Mouse (Mus musculus): ENCODE results near the gene Cnn1. TPM values are rescaled to one million over a fixed set of nuclear protein-coding genes. Genes with fewer than 3 reads are reported as not detected.
A peak's percentile ranks its signal among the peaks of the same experiment; 100 is the strongest.

Gene Cnn1
- total and polyA plus RNA-seq, 3 experiments = 8.4 to 26.5 (median 8.6) TPM

DNA sequence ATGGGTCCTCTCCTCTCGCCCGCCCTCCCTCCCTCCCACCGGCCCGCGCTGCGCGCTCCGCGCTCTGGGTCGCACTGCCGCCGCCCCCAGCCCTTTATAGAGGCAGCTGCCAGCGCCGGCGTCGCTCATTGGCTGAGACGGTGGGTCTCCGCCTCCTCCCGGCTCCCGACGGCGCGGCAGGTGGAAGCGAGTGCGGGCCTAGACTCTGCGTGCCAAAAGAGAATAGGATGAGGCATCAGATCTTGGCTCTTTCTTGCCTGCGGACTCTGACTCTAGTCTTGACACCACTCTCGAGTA lies 47.1 kb upstream of the Cnn1 start, which contains the start of gene Elavl3:
TSS of gene Elavl3 (minus strand) at position 66 of the 297 bp plus-strand sequence.
- Histone ChIP-seq H3K79me2 (replicated peaks; ENCODE audit: control insufficient read depth, insufficient read depth, low read length) (no peaks in the 10 kb centered on the region), H3K36me3 (ENCODE audit: control insufficient read depth, insufficient read depth, low read length) (no peaks in the 10 kb centered on the region), H3K27me3 (ENCODE audit: control insufficient read depth, insufficient read depth, low read length) (peaks cover 14% of the 10 kb centered on the region), H3K9ac (ENCODE audit: low read depth, low read length) (no peak within 1 kb of the TSS), H3K27ac (no peak within 1 kb of the TSS), H3K4me3 (peak within 1 kb of the TSS; percentile 35; the same call in 1 of the 2 replicates), H3K4me1 (ENCODE audit: control insufficient read depth, insufficient read depth, low read length) (no peaks in the 10 kb centered on the region)
- WGBS = 3% methylated on average over 26 of the region's 28 CpGs
- intact Hi-C loops (cut with DNase I) = no loop called here
- DNase-seq = no peak
- TF ChIP-seq EP300 (IDR thresholded peaks at IDR 0.05; ENCODE audit: insufficient read depth, low read depth, low read length) = no peak
- no peak for TF ChIP-seq POLR2A (IDR thresholded peaks at IDR 0.05; ENCODE audit: insufficient read depth, low read depth, low read length)
- TF ChIP-seq CTCF (IDR thresholded peaks at IDR 0.05) = no peak

- DNase-seq = no peak
- intact Hi-C loops (cut with DNase I) = no loop called here
- Histone ChIP-seq H3K79me2 (replicated peaks; ENCODE audit: control insufficient read depth, insufficient read depth, low read length) (no peaks in the 10 kb centered on the region), H3K36me3 (ENCODE audit: control insufficient read depth, insufficient read depth, low read length) (no peaks in the 10 kb centered on the region), H3K4me1 (ENCODE audit: control insufficient read depth, insufficient read depth, low read length) (no peaks in the 10 kb centered on the region), H3K27ac (no peak overlapping the region), H3K9ac (ENCODE audit: low read depth, low read length) (no peak overlapping the region), H3K4me3 (no peak overlapping the region), H3K27me3 (ENCODE audit: control insufficient read depth, insufficient read depth, low read length) (peaks cover 14% of the 10 kb centered on the region)
- TF ChIP-seq EP300 (IDR thresholded peaks at IDR 0.05; ENCODE audit: insufficient read depth, low read depth, low read length) = no peak
- no peak for TF ChIP-seq POLR2A (IDR thresholded peaks at IDR 0.05; ENCODE audit: insufficient read depth, low read depth, low read length)
- no peak for TF ChIP-seq CTCF (IDR thresholded peaks at IDR 0.05)
- WGBS = 25% methylated on average over 7 of the region's 7 CpGs
These were observed 45.4 kb upstream of the Cnn1 start for GRCm38 (mm10) chr9:22053657-22054056.

DNA sequence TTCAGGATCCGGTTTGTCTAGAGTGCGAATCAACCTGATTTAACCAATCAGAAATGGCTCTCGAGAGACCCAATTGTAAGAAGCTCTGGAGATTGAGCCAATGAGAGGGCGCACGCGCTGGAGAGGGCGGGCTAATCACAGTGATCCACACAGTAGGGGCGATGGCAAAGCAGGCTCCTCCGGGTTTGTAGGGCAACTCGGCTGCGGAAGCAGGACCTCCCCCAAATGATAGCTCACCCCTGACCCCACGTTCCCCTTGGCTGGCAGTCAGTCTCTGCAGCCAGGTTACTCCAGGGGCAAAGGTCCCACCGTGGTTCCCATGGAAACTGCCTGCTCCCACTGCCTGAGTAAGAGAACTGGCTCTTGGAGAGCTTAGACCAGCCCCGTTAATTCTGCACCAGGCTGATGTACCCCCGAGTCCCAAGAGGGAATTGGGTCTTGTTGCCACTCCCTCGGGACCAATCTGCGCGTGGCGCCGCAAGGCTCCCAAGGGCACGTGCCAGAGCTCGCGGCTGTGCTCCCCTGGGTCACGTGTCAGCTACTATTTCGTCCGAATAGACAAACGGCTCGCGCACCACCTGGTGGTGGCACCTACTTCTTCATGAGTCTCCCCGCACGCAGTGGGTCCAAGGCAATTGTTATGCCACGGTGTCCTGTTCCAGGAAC lies 44.5 kb upstream of the Cnn1 start:
- no peak overlapping the region for H3K9ac ChIP-seq (ENCODE audit: low read depth, low read length)
- no peaks in the 10 kb centered on the region for H3K79me2 ChIP-seq (replicated peaks; ENCODE audit: control insufficient read depth, insufficient read depth, low read length)
- peak; percentile 59 to 64 for DNase-seq
- peak; percentile 65 for TF ChIP-seq CTCF (IDR thresholded peaks at IDR 0.05)
- TF ChIP-seq POLR2A (IDR thresholded peaks at IDR 0.05; ENCODE audit: insufficient read depth, low read depth, low read length) = no peak
- WGBS = 3% methylated on average over 32 of the region's 32 CpGs
- no peaks in the 10 kb centered on the region for H3K4me1 ChIP-seq (ENCODE audit: control insufficient read depth, insufficient read depth, low read length)
- no peaks in the 10 kb centered on the region for H3K36me3 ChIP-seq (ENCODE audit: control insufficient read depth, insufficient read depth, low read length)
- intact Hi-C loops (cut with DNase I) = no loop called here
- peaks cover 14% of the 10 kb centered on the region for H3K27me3 ChIP-seq (ENCODE audit: control insufficient read depth, insufficient read depth, low read length)
- no peak overlapping the region for H3K27ac ChIP-seq
- H3K4me3 ChIP-seq = no peak overlapping the region

DNA sequence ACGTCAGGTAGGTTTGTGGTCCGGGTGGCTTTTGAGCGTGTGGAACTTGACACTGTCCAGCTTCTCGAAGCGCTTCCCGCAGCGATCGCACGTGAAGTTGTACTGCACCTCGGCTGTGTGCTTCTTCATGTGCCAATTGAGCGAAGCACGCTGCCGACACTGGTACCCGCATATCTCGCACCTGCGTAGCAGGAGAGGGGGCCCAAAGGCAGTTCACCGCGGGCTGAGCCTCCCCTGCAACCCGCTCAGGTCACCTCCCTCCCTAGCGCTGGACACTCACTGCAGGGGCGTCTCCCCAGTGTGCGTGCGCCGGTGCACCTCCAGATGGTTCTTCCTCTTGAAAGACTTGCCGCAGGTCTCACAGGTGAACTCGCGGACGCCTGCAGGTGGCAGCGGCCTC lies 43.3 kb upstream of the Cnn1 start:
- Histone ChIP-seq H3K36me3 (ENCODE audit: control insufficient read depth, insufficient read depth, low read length) (no peaks in the 10 kb centered on the region), H3K27ac (no peak overlapping the region), H3K4me3 (no peak overlapping the region), H3K27me3 (ENCODE audit: control insufficient read depth, insufficient read depth, low read length) (peaks cover 14% of the 10 kb centered on the region), H3K9ac (ENCODE audit: low read depth, low read length) (no peak overlapping the region), H3K4me1 (ENCODE audit: control insufficient read depth, insufficient read depth, low read length) (no peaks in the 10 kb centered on the region), H3K79me2 (replicated peaks; ENCODE audit: control insufficient read depth, insufficient read depth, low read length) (no peaks in the 10 kb centered on the region)
- intact Hi-C loops (cut with DNase I) = no loop called here
- no peak for TF ChIP-seq EP300 (IDR thresholded peaks at IDR 0.05; ENCODE audit: insufficient read depth, low read depth, low read length)
- TF ChIP-seq POLR2A (IDR thresholded peaks at IDR 0.05; ENCODE audit: insufficient read depth, low read depth, low read length) = no peak
- TF ChIP-seq CTCF (IDR thresholded peaks at IDR 0.05) = no peak
- no peak for DNase-seq
- 41% methylated on average over 29 of the region's 29 CpGs for WGBS

- Histone ChIP-seq H3K4me1 (ENCODE audit: control insufficient read depth, insufficient read depth, low read length) (no peaks in the 10 kb centered on the region), H3K4me3 (no peak overlapping the region), H3K9ac (ENCODE audit: low read depth, low read length) (no peak overlapping the region), H3K79me2 (replicated peaks; ENCODE audit: control insufficient read depth, insufficient read depth, low read length) (no peaks in the 10 kb centered on the region), H3K36me3 (ENCODE audit: control insufficient read depth, insufficient read depth, low read length) (no peaks in the 10 kb centered on the region), H3K27ac (no peak overlapping the region), H3K27me3 (ENCODE audit: control insufficient read depth, insufficient read depth, low read length) (peaks cover 9% of the 10 kb centered on the region)
- intact Hi-C loops (cut with DNase I) = no loop called here
- 69% methylated on average over 9 of the region's 9 CpGs for WGBS
- no peak for DNase-seq
- TF ChIP-seq EP300 (IDR thresholded peaks at IDR 0.05; ENCODE audit: insufficient read depth, low read depth, low read length) = no peak
These were observed 42.6 kb upstream of the Cnn1 start for GRCm38 (mm10) chr9:22056303-22056910.

- 91% methylated on average over 9 of the region's 9 CpGs for WGBS
- Histone ChIP-seq H3K36me3 (ENCODE audit: control insufficient read depth, insufficient read depth, low read length) (no peaks in the 10 kb centered on the region), H3K79me2 (replicated peaks; ENCODE audit: control insufficient read depth, insufficient read depth, low read length) (no peaks in the 10 kb centered on the region), H3K27me3 (ENCODE audit: control insufficient read depth, insufficient read depth, low read length) (peaks cover 3% of the 10 kb centered on the region), H3K4me3 (no peak overlapping the region), H3K9ac (ENCODE audit: low read depth, low read length) (no peak overlapping the region), H3K4me1 (ENCODE audit: control insufficient read depth, insufficient read depth, low read length) (no peaks in the 10 kb centered on the region), H3K27ac (no peak overlapping the region)
- DNase-seq = no peak
- TF ChIP-seq EP300 (IDR thresholded peaks at IDR 0.05; ENCODE audit: insufficient read depth, low read depth, low read length) (no peak), POLR2A (IDR thresholded peaks at IDR 0.05; ENCODE audit: insufficient read depth, low read depth, low read length) (no peak), CTCF (IDR thresholded peaks at IDR 0.05) (no peak)
- intact Hi-C loops (cut with DNase I) = no loop called here
These were observed 41.9 kb upstream of the Cnn1 start for GRCm38 (mm10) chr9:22057031-22057517.
